Mouse (Mus musculus) retina, postnatal 1 day (tissue): ENCODE data around the gene Gtpbp4.
"Not testable (repeated sequence)": the region's sequence is repeated elsewhere in the genome, so short reads cannot be mapped to it uniquely, and the experiment has no call there.

Experiments
- DNase-seq: peaks from one replicate; pipeline ENCODE4 v3.0.0-alpha.2; 2012

Gene Gtpbp4

DNA sequence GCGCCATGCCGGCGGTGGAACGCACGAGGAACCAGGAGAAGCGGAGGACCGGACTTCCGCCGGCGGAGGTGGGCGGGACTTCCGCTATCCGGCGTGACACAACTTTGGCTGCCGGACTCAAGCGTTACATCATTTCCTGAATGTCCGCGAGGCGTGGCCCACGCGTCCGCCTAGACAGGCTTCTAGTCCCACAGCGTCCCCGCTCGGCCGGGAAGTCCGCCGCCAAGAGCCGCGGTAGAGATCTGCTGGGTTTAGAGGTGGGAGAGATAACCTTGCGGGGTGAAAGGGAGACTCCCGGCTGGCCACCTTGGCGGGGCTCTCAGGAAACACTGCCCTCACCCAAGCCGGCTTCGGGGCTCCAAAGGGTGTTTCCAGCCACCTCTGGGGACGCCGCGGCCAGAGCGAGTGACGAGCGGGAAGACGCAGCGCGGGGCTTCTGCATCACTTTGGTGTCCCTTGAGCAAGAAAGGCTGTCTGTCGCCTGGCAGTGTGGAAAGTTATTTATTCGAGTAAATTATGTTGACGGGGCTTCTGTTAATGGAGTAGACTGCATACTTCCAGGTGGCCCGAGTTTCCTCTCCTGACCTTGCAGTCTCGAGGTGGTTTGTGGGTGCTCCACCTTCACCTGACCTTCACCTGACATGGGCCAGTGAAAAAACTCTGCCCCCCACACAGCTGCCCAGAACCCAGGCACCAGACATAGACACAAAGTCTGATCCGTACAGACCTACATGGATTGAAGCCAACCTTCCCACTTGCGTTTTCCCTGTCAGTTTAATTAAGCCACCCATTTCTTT lies at the start of gene Gtpbp4:
Gene Gtpbp4, minus strand, starts transcription at position 94 of the 797 bp plus-strand sequence.
- DNase-seq = peak; percentile 98

DNA sequence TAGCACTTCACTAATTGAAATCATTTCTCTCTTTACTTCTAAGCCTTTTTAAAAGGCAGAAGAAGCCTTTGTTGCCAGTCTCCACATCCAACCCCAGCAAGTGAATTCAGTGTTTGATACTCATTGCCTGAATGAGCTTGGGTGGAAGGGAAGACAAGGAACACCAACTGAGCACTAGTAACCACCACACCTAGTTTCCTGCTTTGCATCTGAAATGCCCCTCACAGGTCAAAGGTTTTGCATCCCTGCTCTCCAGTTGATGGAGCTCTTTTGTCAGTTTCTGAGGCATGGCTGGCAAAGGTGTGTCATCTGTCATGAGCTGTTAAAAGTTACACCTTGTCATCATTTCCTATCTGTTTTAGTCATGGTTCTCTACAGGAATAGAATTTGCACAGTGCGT lies 48.8 kb upstream of the Gtpbp4 start:
- no peak for DNase-seq

DNA sequence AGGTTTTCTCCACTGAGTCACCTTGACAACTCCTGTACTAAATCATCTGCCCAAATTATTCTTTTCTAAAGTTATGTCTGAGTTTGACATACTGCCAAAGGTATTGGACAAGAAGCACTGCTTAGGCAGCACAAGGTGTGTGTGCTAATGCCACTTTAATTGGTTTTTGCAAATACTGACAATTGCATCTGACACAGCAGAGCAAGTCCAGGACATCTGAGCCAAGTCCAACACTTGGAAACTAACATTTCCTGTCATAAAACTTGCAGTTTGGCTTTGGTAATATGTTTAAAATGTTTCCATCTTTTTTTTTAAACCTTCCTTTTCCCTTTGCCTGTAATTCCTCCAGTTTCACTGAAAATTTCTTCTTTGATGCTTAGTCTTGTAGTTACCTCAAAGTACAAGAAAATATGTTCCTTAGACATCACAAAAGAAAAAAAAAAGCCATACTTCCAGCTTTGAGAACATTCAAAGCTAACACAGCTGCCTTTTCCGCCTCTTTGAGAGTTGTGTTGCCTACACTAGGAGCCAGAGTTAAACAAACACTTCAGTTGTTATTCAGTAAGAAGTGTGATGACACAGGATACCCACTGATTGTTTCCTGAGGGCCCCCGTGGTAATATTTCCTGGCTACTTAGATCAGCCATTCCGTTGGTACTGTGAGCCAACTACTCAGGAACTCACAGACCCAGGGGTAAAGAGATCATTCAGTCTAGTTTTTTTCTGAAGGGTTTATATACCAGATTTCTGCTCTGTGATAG lies 47.6 kb upstream of the Gtpbp4 start:
- no peak for DNase-seq

DNA sequence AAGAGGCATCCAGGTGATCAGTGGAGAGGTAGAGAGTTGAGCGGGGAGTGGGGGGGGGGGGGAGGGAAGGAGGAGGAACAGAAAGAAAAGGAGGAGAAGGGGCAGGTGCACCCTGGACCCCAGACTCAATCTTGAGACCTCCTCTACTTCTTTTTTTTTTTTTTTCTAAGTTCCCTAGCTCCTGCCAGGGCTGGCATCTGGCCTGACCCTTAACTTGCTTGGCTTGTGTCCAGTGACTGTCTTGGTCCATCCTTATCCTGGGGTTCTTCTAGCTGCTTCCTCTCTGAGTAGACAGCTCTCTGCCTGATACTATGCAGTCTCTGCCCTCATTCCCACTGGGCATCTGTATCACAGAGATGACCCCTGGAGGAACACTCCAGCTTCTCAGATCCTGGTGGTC lies 44.7 kb upstream of the Gtpbp4 start:
- no peak for DNase-seq

DNA sequence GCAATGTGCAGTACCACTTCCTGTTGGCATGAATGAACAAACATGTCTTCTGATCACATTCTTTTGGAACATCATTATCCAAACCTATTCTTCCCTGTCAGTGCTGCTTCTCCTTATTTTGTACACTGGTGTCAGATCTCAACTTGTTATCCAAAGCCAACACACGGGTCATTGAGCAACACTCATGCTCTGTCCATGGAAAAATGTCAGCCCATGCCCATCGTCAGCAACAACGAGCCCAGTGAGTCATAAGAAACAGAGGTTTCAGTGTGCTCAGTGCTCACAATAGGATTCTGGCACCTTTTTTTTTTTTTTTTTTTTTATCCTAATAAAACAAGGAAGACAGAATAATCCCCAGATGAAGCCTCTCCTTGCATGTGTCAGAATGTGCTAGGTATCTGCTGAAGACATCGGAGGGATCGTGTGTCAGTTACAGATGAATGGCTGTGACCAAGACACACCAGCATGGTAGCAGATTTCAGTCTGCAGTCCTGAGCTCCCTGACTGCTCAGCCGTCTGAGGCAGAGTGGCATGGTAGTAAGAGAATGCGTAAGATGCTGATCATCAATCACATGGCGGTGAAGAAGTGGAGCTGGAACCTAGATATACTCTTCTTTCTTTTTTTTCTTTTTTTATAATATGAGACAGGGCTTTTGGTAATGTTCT lies 36.2 kb upstream of the Gtpbp4 start:
- DNase-seq = no peak

DNA sequence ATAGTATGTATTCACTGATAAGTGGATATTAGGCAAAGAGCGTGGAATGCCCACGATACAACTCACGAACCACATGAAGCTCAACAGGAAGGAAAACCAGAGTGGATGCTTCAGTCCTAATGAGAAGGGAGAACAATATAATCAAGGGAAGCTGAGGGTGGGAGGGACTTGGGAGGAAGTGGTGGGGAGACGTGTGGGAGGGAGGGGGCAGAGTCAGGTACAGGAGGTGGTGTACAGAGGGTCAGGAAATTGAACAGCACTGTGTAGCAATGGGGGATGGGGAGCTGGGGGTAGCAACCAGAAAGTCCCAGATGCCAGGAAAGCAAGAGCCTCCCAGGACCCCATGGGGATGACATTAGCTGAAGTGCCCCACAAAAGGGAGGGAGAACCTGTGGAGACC lies 34.5 kb upstream of the Gtpbp4 start:
- DNase-seq = no peak

DNA sequence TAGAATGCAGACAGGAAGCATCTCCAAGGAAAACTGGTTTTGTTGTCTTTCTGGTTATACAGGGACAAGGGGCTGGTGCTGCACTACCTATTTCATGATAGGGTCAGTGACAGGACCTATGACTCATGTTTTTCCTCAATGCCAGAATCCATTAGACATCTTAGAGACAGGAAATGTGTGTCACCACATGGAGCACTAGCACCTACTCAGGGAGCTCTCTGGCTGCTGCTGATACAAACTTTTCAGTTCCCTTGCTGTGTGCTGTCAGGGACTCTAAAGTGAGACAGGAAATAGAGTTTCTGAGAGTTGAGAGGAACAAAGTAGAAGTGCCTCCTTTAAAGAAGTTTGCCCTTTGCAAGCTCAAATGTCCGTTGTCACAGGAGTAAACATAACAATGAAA lies 31.4 kb upstream of the Gtpbp4 start:
- no peak for DNase-seq

DNA sequence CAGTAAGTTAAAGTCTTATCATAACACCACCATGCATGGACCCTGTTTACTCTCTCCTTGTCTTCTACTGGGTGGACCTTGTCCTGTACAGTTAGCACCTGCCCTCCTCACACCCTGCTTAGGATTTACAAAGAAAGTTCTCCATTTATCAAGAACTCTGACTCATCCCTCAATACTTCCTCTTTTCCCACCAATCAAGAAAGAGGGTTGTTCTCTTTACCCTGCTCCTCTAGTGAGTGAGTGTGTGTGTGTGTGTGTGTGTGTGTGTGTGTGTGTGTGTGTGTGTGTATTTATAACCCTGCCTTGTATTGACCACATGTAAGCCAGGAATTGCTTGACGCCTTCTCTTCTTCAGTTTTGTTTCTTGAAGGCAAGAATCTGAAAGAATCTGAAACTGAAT lies 26.7 kb upstream of the Gtpbp4 start:
- no peak for DNase-seq

DNA sequence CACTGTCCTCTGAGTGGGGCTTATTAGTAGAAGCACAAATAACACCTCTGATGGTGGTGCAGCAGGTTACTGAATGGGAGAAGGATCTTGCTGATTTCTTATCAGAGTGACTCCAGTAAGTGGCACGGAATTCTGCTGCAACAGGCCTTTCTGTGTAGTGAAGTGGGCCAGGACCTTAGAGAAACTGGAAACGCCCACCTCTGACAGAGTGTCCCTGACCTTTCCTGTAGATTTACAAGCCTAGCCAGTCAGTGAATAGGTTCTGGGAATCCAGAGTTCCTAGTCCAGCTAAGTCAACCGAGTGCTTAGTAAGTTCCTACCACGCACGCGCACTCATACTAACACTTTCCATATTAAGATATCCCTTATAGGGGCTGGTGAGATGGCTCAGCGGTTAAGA lies 25.7 kb upstream of the Gtpbp4 start:
- no peak for DNase-seq

DNA sequence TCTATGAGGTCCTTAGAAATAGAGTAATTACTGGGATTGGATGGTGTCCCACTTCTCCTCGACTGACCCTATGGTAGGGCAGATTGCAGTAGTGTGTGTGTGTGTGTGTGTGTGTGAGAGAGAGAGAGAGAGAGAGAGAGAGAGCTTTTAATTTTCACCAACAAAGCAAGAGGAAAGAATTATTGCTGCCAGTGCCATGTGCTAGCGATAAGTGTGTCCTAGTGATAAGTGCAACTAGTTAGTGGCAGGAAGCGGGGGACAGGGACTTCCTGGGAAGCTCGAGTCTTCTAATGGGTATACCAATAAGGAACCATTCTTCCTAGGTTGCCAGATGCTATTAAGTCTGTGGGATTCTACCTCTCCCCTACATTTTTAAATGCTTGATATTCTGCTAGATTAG lies 23.8 kb upstream of the Gtpbp4 start:
- DNase-seq = no peak

DNA sequence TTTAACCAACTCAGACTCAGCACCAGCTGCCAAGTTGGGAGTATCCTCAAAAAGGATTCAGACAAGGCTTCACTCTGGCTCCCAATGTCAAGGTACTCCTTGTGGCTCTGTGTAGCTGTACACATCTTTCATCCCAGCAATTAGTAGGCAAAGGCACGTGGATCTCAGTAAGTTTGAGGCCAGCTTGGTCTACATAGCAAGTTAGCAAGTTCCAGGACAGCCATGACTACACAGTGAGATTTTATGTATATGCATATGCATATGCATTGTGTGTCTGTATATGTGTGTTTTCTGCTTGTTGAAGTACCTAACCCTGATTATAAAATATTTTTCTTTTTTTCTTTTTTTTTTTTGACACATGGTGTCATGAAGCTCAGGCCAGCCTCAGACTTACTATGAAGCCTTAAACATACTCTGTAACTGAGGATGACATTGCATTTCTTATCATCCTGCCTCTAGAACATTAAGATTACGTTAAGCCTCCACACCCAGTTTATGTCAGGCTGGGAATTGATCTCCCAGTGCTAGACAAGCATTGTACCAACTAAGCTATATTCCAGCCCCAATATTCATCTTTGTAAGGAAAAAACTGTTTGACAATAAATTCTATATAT lies 23.2 kb upstream of the Gtpbp4 start:
- DNase-seq = no peak

DNA sequence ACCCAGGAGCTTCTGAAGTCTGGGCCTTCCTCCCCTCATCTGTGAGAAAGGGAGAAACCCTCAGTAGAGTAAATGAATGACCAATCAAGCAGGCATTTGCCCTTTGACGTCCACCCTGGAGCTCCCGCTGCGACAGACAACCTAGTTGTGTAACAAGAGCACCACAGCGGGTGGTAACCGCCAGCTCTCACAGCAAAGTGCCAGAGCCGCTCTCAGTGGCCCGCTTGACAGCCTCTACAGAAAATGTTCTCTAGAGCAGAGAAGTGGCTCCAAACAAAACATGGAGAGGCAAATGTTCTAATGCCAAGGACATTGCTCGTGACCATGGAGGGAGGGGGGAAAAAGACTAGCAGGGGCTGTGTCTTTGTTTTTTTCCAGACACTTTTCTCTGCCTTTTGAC lies 21.3 kb upstream of the Gtpbp4 start:
- peak; percentile 57 for DNase-seq

DNA sequence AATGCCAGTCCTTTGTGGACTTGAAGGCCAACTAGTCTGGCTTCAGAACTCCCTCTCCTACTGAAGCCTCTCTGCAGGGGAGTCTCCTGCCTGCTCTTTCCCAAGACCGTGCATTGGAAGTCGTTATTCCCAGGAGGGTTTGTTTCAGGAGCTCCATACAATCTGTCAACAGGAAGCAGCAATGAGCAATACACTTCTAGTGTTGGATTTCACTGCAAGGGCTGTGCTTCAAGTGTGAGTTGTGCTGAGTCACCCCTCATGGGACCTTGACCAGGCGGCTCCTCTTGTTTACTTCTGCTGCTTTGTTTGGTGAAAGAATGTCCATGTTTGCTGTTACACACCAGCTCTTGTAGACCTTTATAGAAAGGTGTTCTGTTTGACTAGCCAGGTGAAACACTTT lies 18.5 kb upstream of the Gtpbp4 start:
- DNase-seq = no peak

DNA sequence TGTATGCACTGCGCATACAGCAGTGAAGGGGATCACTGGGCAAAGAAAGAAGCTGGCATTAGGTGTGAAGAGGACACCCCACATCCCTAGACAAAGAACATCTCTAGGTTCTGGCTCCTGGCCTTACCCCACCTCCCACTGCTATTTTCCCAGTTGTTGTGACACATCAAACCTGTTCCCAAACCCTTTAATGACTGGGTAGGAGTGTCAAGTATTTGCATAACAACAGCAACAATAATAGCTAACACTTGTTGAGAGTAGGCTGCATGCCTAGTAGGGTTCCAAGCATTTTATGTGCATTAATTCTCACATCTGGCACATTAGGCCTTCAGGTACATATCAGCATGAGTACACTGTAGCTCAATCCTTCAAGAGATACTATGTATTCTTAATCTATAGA lies 17.6 kb upstream of the Gtpbp4 start:
- DNase-seq = no peak

DNA sequence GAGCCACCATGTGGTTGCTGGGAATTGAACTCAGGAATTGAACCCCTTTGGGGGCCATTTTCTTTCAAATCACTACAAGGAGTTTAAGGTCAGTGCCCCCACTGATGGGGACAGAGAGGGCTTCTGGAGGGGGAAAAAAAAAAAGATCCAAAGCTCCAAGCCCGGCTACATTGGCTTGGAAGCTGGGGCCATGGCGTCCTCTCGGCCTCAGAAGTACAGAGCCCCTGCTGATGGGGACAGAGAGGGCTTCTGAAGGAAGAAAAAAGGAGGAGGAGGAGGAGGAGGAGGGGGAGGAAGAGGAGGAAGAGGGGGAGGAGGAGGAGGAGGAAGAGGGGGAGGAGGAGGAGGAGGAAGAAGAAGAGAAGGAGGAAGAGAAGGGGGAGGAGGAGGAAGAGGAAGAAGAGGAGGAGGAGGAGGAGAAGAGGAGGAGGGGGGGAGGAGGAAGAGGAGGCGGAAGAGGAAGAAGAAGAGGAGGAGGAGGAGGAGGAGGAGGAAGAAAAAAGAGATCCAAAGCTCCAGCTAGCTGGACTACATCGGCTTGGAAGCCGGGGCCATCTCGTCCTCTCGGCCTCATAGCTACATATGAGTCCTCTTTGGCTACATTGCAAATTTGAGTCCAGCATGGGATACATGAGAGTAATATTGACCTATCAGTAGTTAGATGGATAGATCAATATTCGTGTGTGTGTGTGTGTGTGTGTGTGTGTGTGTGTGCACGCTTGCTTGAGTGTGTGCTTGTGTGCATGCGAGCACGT lies 15.9 kb upstream of the Gtpbp4 start:
- peak; percentile 61 for DNase-seq

DNA sequence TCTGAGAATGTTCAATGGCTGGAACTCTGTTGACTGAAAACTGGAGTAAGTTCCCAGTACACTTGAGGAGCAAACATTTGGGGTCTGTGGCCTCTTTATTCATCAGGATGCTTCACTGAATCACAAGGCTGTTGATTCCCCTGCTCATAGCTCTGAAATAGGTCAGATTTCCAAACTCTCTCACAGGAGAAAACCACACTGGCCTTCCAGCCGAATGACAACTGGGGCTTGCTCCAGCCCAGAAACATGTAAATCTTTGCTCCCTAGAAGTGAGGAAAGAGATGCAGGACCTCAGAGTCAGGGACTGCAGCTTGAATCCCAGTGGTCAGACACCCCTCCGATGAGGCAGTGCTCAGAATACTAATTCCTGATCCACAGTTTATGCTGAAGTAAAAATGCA lies 7.4 kb upstream of the Gtpbp4 start:
- DNase-seq = no peak

DNA sequence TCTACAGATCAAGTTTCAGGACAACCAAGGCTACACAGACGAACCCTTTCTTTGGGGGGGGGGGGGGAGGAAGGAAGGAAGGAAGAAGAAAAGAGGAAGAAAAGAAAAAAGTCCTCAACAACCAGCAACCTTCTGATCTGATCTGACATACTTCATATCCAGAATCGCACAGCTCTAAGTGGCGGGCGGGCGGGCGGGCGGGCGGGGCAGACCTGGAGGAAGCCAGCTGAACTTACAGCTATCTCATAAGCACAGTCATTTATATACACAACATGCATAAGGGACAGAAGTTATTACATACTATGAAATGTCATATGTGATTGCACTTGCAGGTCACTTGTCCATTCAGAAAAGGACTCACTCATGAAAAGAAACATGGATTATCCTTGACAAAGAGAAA lies 3.6 kb upstream of the Gtpbp4 start:
- DNase-seq = no peak

DNA sequence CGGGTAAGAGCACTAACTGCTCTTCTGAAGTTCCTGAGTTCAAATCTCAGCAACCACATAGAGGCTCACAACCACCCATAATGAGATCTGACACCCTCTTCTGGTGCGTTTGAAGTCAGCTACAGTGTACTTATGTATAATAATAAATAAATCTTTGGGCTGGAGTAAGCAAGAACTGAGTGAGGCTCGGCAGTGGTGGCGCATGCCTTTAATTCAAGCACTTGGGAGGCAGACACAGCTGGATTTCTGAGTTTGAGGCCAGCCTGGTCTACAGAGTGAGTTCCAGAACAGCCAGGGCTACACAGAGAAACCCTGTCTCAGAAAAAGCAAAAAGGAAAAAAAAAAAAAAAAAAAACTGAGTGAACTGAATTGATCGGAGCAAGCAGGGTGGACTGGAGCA lies 1.3 kb upstream of the Gtpbp4 start:
- not testable (repeated sequence) for DNase-seq

DNA sequence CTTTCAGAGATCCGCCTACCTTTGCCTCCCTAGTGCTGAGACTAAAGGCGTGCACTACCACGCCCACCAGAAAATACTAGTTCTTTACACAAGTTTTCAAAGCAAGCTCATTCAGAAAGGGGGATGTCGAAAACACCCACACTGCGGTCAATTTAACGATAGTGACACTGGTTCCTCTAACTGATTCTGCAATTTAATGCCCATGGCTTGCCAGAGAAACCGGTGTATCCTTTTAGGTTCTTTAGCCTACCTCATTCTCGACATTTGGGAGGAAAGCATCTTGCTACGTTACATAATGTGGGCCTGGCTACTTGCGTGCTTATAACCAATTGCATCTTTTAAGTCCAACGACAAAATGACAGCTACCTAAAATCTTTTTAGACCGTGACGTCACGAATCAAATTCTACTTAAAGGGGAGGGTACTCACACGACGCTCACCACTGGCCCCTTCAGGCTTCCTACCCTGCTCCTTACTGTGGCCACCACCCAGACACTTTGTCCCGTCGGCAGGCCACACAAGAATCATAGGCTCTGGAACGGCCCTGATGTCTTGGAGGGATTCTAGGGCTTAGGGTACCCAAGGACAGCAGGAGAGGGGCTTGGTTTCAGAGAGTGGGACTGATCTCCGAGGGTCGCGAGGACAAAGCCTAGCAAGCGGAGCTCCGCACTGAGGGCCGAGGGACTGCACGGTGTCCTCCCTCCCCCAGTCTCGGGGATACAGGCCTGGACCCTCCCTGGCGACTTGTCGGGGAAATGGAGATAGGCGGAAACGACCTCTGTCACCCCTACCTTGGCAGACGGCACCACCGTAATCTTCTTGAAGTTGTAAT lies 509 bp downstream of the Gtpbp4 start:
- no peak for DNase-seq

DNA sequence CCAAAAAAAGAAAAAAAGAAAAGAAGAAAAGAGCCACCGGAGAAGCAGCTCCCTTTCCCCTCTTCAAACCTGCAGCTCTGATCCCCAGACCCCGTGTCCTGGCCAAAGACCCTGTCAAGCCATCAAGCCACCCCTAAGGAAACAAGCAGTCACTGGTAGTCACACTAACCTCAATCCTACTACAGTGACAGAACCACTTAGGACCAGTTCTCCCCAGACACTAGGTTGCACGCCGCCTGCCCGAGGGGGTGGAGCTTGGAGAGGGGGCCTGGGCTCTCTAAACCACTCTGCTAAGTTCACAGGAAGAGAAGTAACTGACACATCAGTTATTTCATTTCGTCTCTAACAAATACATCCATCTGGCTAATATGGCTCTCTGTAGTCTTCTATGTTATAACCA lies 3.7 kb downstream of the Gtpbp4 start:
- no peak for DNase-seq

DNA sequence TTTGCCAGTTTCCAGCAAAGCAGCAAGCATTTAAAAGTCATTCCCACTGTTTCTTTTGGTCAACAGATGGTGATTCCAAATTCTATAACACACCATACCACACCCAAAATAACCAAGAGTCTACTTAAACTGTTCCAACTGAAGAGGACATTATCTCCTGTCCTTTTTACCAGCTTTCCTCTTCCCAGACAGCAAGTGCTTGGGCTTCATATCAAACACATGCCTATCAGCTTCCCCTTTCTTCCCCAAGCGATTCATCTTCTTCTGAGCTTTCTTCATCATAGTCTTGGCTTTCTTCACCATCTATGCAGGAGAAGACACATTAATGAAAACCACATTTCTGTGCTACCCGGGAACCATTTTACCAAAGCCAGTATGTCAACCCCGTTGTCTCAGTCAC lies 22.9 kb downstream of the Gtpbp4 start:
- DNase-seq = no peak

DNA sequence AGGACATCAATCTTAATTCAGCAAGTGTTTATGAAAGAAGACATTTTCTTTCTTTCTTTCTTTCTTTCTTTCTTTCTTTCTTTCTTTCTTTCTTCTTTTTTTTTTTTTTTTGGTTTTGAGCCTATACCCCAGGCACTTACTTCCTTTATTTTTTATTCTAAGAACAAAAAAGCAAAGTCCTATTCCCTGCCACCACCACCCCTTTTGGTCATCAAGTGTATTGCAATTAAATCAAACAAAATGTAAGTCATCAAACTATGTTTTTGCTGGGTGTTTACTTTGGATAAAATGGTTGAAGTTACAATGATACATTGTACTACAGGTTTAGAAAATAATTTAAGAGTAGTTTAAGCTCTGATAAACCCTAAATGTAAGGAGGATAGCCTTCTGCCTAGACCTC lies 23.5 kb downstream of the Gtpbp4 start:
- DNase-seq = no peak
